Mouse (Mus musculus) layer of hippocampus, adult 9-10 months (tissue): ENCODE results near the gene Vsig10l.

Experiments used
- DNase-seq: peaks from one replicate; pipeline ENCODE4 v3.0.0; 2022; ENCODE audit warnings: low spot score

Vsig10l gene

GRCm38 (mm10) chr7:43462851-43463250, at the start of gene Vsig10l:
Gene Vsig10l (plus strand): TSS chr7:43463151.
- no peak for DNase-seq

GRCm38 (mm10) chr7:43417298-43417697, 45.7 kb upstream of the Vsig10l start:
- no peak for DNase-seq

GRCm38 (mm10) chr7:43422995-43423617, 39.8 kb upstream of the Vsig10l start:
- peak; percentile 65 for DNase-seq

- DNase-seq, result no peak
These were observed 38.8 kb upstream of the Vsig10l start for GRCm38 (mm10) chr7:43423991-43424625.

GRCm38 (mm10) chr7:43427406-43427805, 35.5 kb upstream of the Vsig10l start, which contains the start of gene Lim2:
Gene Lim2 (plus strand): TSS chr7:43427670.
- DNase-seq, result no peak

GRCm38 (mm10) chr7:43429500-43429899, 33.5 kb upstream of the Vsig10l start:
- DNase-seq, result no peak

- DNase-seq, result no peak
These were observed 30.1 kb upstream of the Vsig10l start for GRCm38 (mm10) chr7:43432891-43433290.

GRCm38 (mm10) chr7:43434676-43435075, 28.3 kb upstream of the Vsig10l start:
- DNase-seq, result no peak

- no peak for DNase-seq
These were observed 26.4 kb upstream of the Vsig10l start, which contains the start of gene Nkg7 for GRCm38 (mm10) chr7:43436341-43437255. Gene Nkg7 (plus strand): TSS chr7:43437073.

GRCm38 (mm10) chr7:43438611-43439010, 24.3 kb upstream of the Vsig10l start:
- no peak for DNase-seq

- DNase-seq, result no peak
These were observed 22.5 kb upstream of the Vsig10l start, which contains the start of gene Cldnd2 for GRCm38 (mm10) chr7:43440482-43440881. Gene Cldnd2 (plus strand): TSS chr7:43440782.

GRCm38 (mm10) chr7:43441071-43441470, 21.9 kb upstream of the Vsig10l start:
- DNase-seq, result no peak

- no peak for DNase-seq
These were observed 20.3 kb upstream of the Vsig10l start for GRCm38 (mm10) chr7:43442684-43443083.

GRCm38 (mm10) chr7:43443126-43443916, 19.6 kb upstream of the Vsig10l start:
- DNase-seq, result peak; percentile 27

GRCm38 (mm10) chr7:43443917-43444293, 19.0 kb upstream of the Vsig10l start, which contains the start of the genes Etfb and Gm45233:
Gene Etfb (plus strand): TSS chr7:43444083.
Gene Gm45233 (plus strand): TSS chr7:43444128.
- DNase-seq, result peak; percentile 81

- no peak for DNase-seq
These were observed 15.2 kb upstream of the Vsig10l start for GRCm38 (mm10) chr7:43447801-43448200.

- DNase-seq, result no peak
These were observed 14.7 kb upstream of the Vsig10l start for GRCm38 (mm10) chr7:43448246-43448645.

- DNase-seq, result no peak
These were observed 13.1 kb upstream of the Vsig10l start for GRCm38 (mm10) chr7:43449811-43450210.

- DNase-seq, result no peak
These were observed 11.2 kb upstream of the Vsig10l start for GRCm38 (mm10) chr7:43451726-43452125.

- no peak for DNase-seq
These were observed 10.3 kb upstream of the Vsig10l start for GRCm38 (mm10) chr7:43452609-43453008.

- no peak for DNase-seq
These were observed 9.2 kb upstream of the Vsig10l start for GRCm38 (mm10) chr7:43453599-43454355.
